Mouse (Mus musculus) kidney, embryonic 14.5 days (tissue): ENCODE measurements around the gene Actg2. TPM values are rescaled to one million over a fixed set of nuclear protein-coding genes. Genes with fewer than 3 reads are reported as not detected.

Experiments used
- ATAC-seq: fragments of 200-750 bp; cut with Nextera tagmentation; 2 replicates; pipeline ENCODE4 v1.8.0; 2017; ENCODE audit warnings: moderate number of reproducible peaks, mild to moderate bottlenecking, moderate TSS enrichment, moderate library complexity; ENCODE audit not compliant: low FRiP score, low TSS enrichment
- H3K27ac ChIP-seq: fragments of 300-500 bp; sonication (generic); 2 replicates; pipeline ENCODE4 v1.5.1; 2014; ENCODE audit warnings: low read depth, mild to moderate bottlenecking, low read length, moderate library complexity, mixed read lengths
- H3K27me3 ChIP-seq: fragments of 300-500 bp; sonication (generic); 2 replicates; pipeline ENCODE4 v1.6.1; 2014; ENCODE audit warnings: mild to moderate bottlenecking, low read length; ENCODE audit not compliant: control insufficient read depth, insufficient read depth
- H3K36me3 ChIP-seq: fragments of 300-500 bp; sonication (generic); 2 replicates; pipeline ENCODE4 v1.6.1; 2014; ENCODE audit warnings: low read length, mixed read lengths; ENCODE audit not compliant: control insufficient read depth, insufficient read depth
- H3K4me1 ChIP-seq: fragments of 300-500 bp; sonication (generic); 2 replicates; pipeline ENCODE4 v1.6.1; 2014; ENCODE audit warnings: low read length, mixed read lengths; ENCODE audit not compliant: control insufficient read depth, insufficient read depth
- H3K4me2 ChIP-seq: fragments of 300-500 bp; sonication (generic); replicated peaks from 2 replicates; pipeline ENCODE4 v1.6.1; 2014; ENCODE audit warnings: low read depth, mild to moderate bottlenecking, low read length
- H3K4me3 ChIP-seq: fragments of 300-500 bp; sonication (generic); 2 replicates; pipeline ENCODE4 v1.5.1; 2014; ENCODE audit warnings: mild to moderate bottlenecking, low read length
- H3K9ac ChIP-seq: fragments of 300-500 bp; sonication (generic); 2 replicates; pipeline ENCODE4 v1.6.1; 2014; ENCODE audit warnings: low read depth, mild to moderate bottlenecking, low read length, moderate library complexity
- H3K9me3 ChIP-seq: fragments of 300-500 bp; sonication (generic); 2 replicates; pipeline ENCODE4 v1.6.1; 2016; ENCODE audit warnings: low read length; ENCODE audit not compliant: control insufficient read depth
- WGBS: fragments of 180-500 bp; shearing (Covaris S2); extraction: QIAGEN DNeasy Blood & Tissue Kit; methylation state at CpG from one replicate; pipeline ENCODE4 v1.1.7; 2014; 5-methylcytosine and 5-hydroxymethylcytosine counted together
- polyA plus RNA-seq: library from polyadenylated mRNA; unstranded; fragments of >200 nt; fragmentation: Nextera tagmentation; extraction: Ambion mirVana; gene quantifications from 2 replicates; pipeline ENCODE4 v1.2.1, GENCODE M21; 2014

Gene Actg2
- polyA plus RNA-seq, 1 experiment from 2014 or later: 7.6 TPM

GRCm38 (mm10) chr6:83479193-83479592 is 56.9 kb downstream of the Actg2 start:
- Histone ChIP-seq H3K4me2 (no peak overlapping the region), H3K4me3 (no peak overlapping the region), H3K27me3 (no peaks in the 10 kb centered on the region), H3K4me1 (0 out of 2 replicates have a peak, but pooled peaks cover 7% of the 10 kb centered on the region), H3K9ac (no peak overlapping the region), H3K9me3 (no peaks in the 10 kb centered on the region), H3K27ac (0 out of 2 replicates have a peak overlapping the region, but pooled peaks have one; percentile 26), H3K36me3 (peaks cover 30% of the 10 kb centered on the region)
- no peak for ATAC-seq
- 35% methylated on average over 2 of the region's 2 CpGs for WGBS

- no peak overlapping the region for H3K27ac ChIP-seq
- H3K4me3 ChIP-seq: no peak overlapping the region
- WGBS: 88% methylated on average over 7 of the region's 7 CpGs
These were observed 57.4 kb downstream of the Actg2 start for GRCm38 (mm10) chr6:83478628-83479027.

DNA sequence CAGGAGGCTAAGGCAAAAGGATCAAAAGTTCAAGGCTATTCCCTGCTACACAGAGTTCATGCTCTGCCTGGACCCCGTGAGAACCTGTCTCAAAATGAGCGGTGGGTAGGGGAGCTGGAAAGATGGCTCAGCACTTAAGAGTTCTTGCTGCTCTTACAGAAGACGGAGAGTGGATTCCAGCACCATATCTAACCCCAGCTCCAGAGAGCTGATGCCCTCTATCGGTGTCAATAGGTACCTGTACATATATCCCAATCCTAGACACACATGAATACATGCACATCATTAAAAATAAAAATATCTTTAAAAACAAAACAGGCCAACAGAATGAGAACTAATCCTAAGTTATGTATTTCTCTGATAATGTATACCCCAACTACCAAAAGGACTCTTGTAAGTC is 57.8 kb downstream of the Actg2 start:
- Histone ChIP-seq H3K4me1 (0 out of 2 replicates have a peak, but pooled peaks cover 7% of the 10 kb centered on the region), H3K27me3 (no peaks in the 10 kb centered on the region), H3K36me3 (peaks cover 30% of the 10 kb centered on the region), H3K4me3 (no peak overlapping the region), H3K9ac (no peak overlapping the region), H3K4me2 (no peak overlapping the region), H3K9me3 (no peaks in the 10 kb centered on the region), H3K27ac (no peak overlapping the region)
- 74% methylated on average over 4 of the region's 4 CpGs for WGBS
- ATAC-seq: no peak

More at GRCm38 (mm10) chr6:83478628-83479027, 57.4 kb downstream of the Actg2 start:
- Histone ChIP-seq H3K4me1 (0 out of 2 replicates have a peak, but pooled peaks cover 7% of the 10 kb centered on the region), H3K9ac (no peak overlapping the region), H3K9me3 (no peaks in the 10 kb centered on the region), H3K4me2 (no peak overlapping the region), H3K36me3 (peaks cover 30% of the 10 kb centered on the region), H3K27me3 (no peaks in the 10 kb centered on the region)
- no peak for ATAC-seq

- no peak overlapping the region for H3K4me3 ChIP-seq
- H3K9ac ChIP-seq: no peak overlapping the region
- H3K4me1 ChIP-seq: no peaks in the 10 kb centered on the region
- peaks cover 13% of the 10 kb centered on the region for H3K36me3 ChIP-seq
- no peak overlapping the region for H3K4me2 ChIP-seq
- H3K27me3 ChIP-seq: no peaks in the 10 kb centered on the region
- ATAC-seq: no peak
- H3K9me3 ChIP-seq: no peaks in the 10 kb centered on the region
- 87% methylated on average over 7 of the region's 7 CpGs for WGBS
- H3K27ac ChIP-seq: no peak overlapping the region
These were observed 60.6 kb downstream of the Actg2 start for GRCm38 (mm10) chr6:83475431-83475830.

- Histone ChIP-seq H3K36me3 (no peaks in the 10 kb centered on the region), H3K27ac (no peak overlapping the region), H3K4me2 (no peak overlapping the region), H3K9ac (no peak overlapping the region), H3K9me3 (no peaks in the 10 kb centered on the region), H3K4me1 (no peaks in the 10 kb centered on the region), H3K4me3 (no peak overlapping the region), H3K27me3 (no peaks in the 10 kb centered on the region)
- WGBS: 80% methylated on average over 9 of the region's 9 CpGs
- ATAC-seq: no peak
These were observed 62.8 kb downstream of the Actg2 start for GRCm38 (mm10) chr6:83473240-83473639.

GRCm38 (mm10) chr6:83471739-83472138 is 64.3 kb downstream of the Actg2 start:
- Histone ChIP-seq H3K27ac (no peak overlapping the region), H3K36me3 (no peaks in the 10 kb centered on the region), H3K4me1 (no peaks in the 10 kb centered on the region), H3K27me3 (no peaks in the 10 kb centered on the region), H3K4me2 (no peak overlapping the region), H3K4me3 (no peak overlapping the region), H3K9me3 (no peaks in the 10 kb centered on the region), H3K9ac (no peak overlapping the region)
- 86% methylated on average over 7 of the region's 7 CpGs for WGBS
- ATAC-seq: no peak

GRCm38 (mm10) chr6:83464011-83464410 is 72.1 kb downstream of the Actg2 start:
- no peaks in the 10 kb centered on the region for H3K27me3 ChIP-seq
- no peak overlapping the region for H3K27ac ChIP-seq
- no peaks in the 10 kb centered on the region for H3K9me3 ChIP-seq
- H3K4me3 ChIP-seq: no peak overlapping the region
- no peak for ATAC-seq
- no peak overlapping the region for H3K9ac ChIP-seq
- H3K36me3 ChIP-seq: no peaks in the 10 kb centered on the region
- H3K4me1 ChIP-seq: no peaks in the 10 kb centered on the region
- H3K4me2 ChIP-seq: no peak overlapping the region

Other genes starting within 250 kb of the Actg2 start
- gene Mthfd2, start 210.4 kb downstream of the Actg2 start, polyA plus RNA-seq: 46.7 and 50.8 TPM in 2 replicates
- 38.9 and 92.4 TPM in 2 replicates for gene Mob1a, start 210.2 kb downstream of the Actg2 start, polyA plus RNA-seq
- gene Bola3, start 187.1 kb downstream of the Actg2 start, polyA plus RNA-seq: 142 and 182 TPM in 2 replicates
- 48.6 and 54.9 TPM in 2 replicates for gene Tet3, start 77.2 kb downstream of the Actg2 start, polyA plus RNA-seq
- 69.3 and 78.2 TPM in 2 replicates for gene Dguok, start 29.3 kb downstream of the Actg2 start, polyA plus RNA-seq
- gene Stambp, start 36.5 kb upstream of the Actg2 start, polyA plus RNA-seq: 19.1 and 24.2 TPM in 2 replicates
- gene Clec4f, start 119.9 kb upstream of the Actg2 start, polyA plus RNA-seq: not detected in 2 replicates
- not detected in 2 replicates for gene Cd207, start 141.6 kb upstream of the Actg2 start, polyA plus RNA-seq
- gene Vax2, start 175.0 kb upstream of the Actg2 start, polyA plus RNA-seq: not detected in 2 replicates
- gene Atp6v1b1, start 206.7 kb upstream of the Actg2 start, polyA plus RNA-seq: 3.5 and 3.6 TPM in 2 replicates
- gene Ankrd53, start 226.4 kb upstream of the Actg2 start, polyA plus RNA-seq: 0.21 and 0.28 TPM in 2 replicates
- gene Tex261, start 239.5 kb upstream of the Actg2 start, polyA plus RNA-seq: 59.8 and 67.3 TPM in 2 replicates